Mouse (Mus musculus) heart, postnatal 0 days (tissue): ENCODE results near the gene Gnai3.

Experiments used
- CTCF ChIP-seq: IDR thresholded peaks from 2 replicates; pipeline ENCODE4 v1.5.1; 2016; ENCODE audit warnings: antibody characterized with exemption, control low read depth, low read depth
- EP300 ChIP-seq: IDR thresholded peaks from 2 replicates; pipeline ENCODE4 v1.6.1; 2016; ENCODE audit warnings: antibody characterized with exemption, low read depth

GRCm38 (mm10) chr3:108101594-108101993, 44.4 kb downstream of the Gnai3 start:
- TF ChIP-seq EP300 (no peak), CTCF (no peak)
